Mouse (Mus musculus): ENCODE measurements around the gene Mdp1. TPM values are rescaled to one million over a fixed set of nuclear protein-coding genes. Genes with fewer than 3 reads are reported as not detected.
A peak's percentile ranks its signal among the peaks of the same experiment; 100 is the strongest.

Mdp1 gene
- polyA plus RNA-seq, 1 experiment from 2014 or later, result 16.0 TPM

GRCm38 (mm10) chr14:55649884-55650283 lies 10.4 kb downstream of the Mdp1 start, which contains the start of gene Tssk4:
TSS of gene Tssk4 (plus strand) at chr14:55650184.
- TF ChIP-seq CTCF (IDR thresholded peaks at IDR 0.05; ENCODE audit: low read depth) (no peak), EP300 (IDR thresholded peaks at IDR 0.05; ENCODE audit: low read depth) (no peak)
- Histone ChIP-seq H3K4me2 (ENCODE audit: low read depth, low read length) (no peak within 1 kb of the TSS), H3K9ac (replicated peaks) (no peak within 1 kb of the TSS), H3K4me1 (ENCODE audit: insufficient read depth) (peaks cover 5% of the 10 kb centered on the region), H3K9me3 (ENCODE audit: low read length) (no peaks in the 10 kb centered on the region), H3K27me3 (ENCODE audit: insufficient read depth, low read length) (no peaks in the 10 kb centered on the region), H3K36me3 (replicated peaks; ENCODE audit: insufficient read depth, low read length) (0 out of 2 replicates have a peak, but pooled peaks cover 4% of the 10 kb centered on the region), H3K4me3 (ENCODE audit: low read depth, low read length) (no peak within 1 kb of the TSS), H3K27ac (ENCODE audit: low read depth) (no peak within 1 kb of the TSS)
- 85% methylated on average over 2 of the region's 2 CpGs for WGBS (ENCODE audit: insufficient replicate concordance)
- DNase-seq, result no peak
- ATAC-seq, result no peak

- Histone ChIP-seq H3K4me3 (ENCODE audit: low read depth, low read length) (peak overlapping the region; percentile 77), H3K9ac (replicated peaks) (peak overlapping the region; percentile 85), H3K36me3 (replicated peaks; ENCODE audit: insufficient read depth, low read length) (peaks cover 23% of the 10 kb centered on the region), H3K9me3 (ENCODE audit: low read length) (no peaks in the 10 kb centered on the region), H3K4me1 (ENCODE audit: insufficient read depth) (peaks cover 19% of the 10 kb centered on the region), H3K27me3 (ENCODE audit: insufficient read depth, low read length) (no peaks in the 10 kb centered on the region), H3K27ac (ENCODE audit: low read depth) (peak overlapping the region; percentile 94), H3K4me2 (ENCODE audit: low read depth, low read length) (peak overlapping the region; percentile 92)
- no peak for TF ChIP-seq EP300 (IDR thresholded peaks at IDR 0.05; ENCODE audit: low read depth)
- TF ChIP-seq CTCF (IDR thresholded peaks at IDR 0.05; ENCODE audit: low read depth), result no peak
- DNase-seq (no peak), ATAC-seq (no peak)
- 15% methylated on average over 17 of the region's 17 CpGs for WGBS (ENCODE audit: insufficient replicate concordance)
These were observed 15.9 kb downstream of the Mdp1 start for GRCm38 (mm10) chr14:55644261-55644888.

- Histone ChIP-seq H3K27me3 (ENCODE audit: insufficient read depth, low read length) (no peaks in the 10 kb centered on the region), H3K4me2 (ENCODE audit: low read depth, low read length) (peak within 1 kb of the TSS; percentile 92), H3K27ac (ENCODE audit: low read depth) (peak within 1 kb of the TSS; percentile 94), H3K4me1 (ENCODE audit: insufficient read depth) (peaks cover 19% of the 10 kb centered on the region), H3K9ac (replicated peaks) (peak within 1 kb of the TSS; percentile 85), H3K4me3 (ENCODE audit: low read depth, low read length) (peak within 1 kb of the TSS; percentile 77), H3K9me3 (ENCODE audit: low read length) (no peaks in the 10 kb centered on the region), H3K36me3 (replicated peaks; ENCODE audit: insufficient read depth, low read length) (peaks cover 33% of the 10 kb centered on the region)
- TF ChIP-seq CTCF (IDR thresholded peaks at IDR 0.05; ENCODE audit: low read depth) (0 out of 2 replicates have a peak, but pooled peaks have one; percentile 13), EP300 (IDR thresholded peaks at IDR 0.05; ENCODE audit: low read depth) (peak; percentile 39; the same call in 1 of the 2 replicates)
- DNase-seq (peak; percentile 89), ATAC-seq (peak; percentile 92)
- under 1% methylated on average over 84 of the region's 89 CpGs for WGBS (ENCODE audit: insufficient replicate concordance)
These were observed 17.0 kb downstream of the Mdp1 start, which contains the start of gene Tm9sf1 for GRCm38 (mm10) chr14:55643060-55643907. TSS of gene Tm9sf1 (minus strand) at chr14:55643806.

GRCm38 (mm10) chr14:55642679-55643059 lies 17.6 kb downstream of the Mdp1 start:
- peaks cover 19% of the 10 kb centered on the region for H3K4me1 ChIP-seq (ENCODE audit: insufficient read depth)
- DNase-seq (no peak), ATAC-seq (peak; percentile 6; the same call in 1 of the 2 replicates)
- peak overlapping the region; percentile 94 for H3K27ac ChIP-seq (ENCODE audit: low read depth)
- peak overlapping the region; percentile 77 for H3K4me3 ChIP-seq (ENCODE audit: low read depth, low read length)
- no peaks in the 10 kb centered on the region for H3K27me3 ChIP-seq (ENCODE audit: insufficient read depth, low read length)
- WGBS (ENCODE audit: insufficient replicate concordance), result 16% methylated on average over 8 of the region's 8 CpGs
- H3K9me3 ChIP-seq (ENCODE audit: low read length), result no peaks in the 10 kb centered on the region
- TF ChIP-seq CTCF (IDR thresholded peaks at IDR 0.05; ENCODE audit: low read depth) (no peak), EP300 (IDR thresholded peaks at IDR 0.05; ENCODE audit: low read depth) (no peak)
- H3K9ac ChIP-seq (replicated peaks), result peak overlapping the region; percentile 85
- peaks cover 40% of the 10 kb centered on the region for H3K36me3 ChIP-seq (replicated peaks; ENCODE audit: insufficient read depth, low read length)
- H3K4me2 ChIP-seq (ENCODE audit: low read depth, low read length), result peak overlapping the region; percentile 92

- no peak for TF ChIP-seq EP300 (IDR thresholded peaks at IDR 0.05; ENCODE audit: low read depth)
- no peak for TF ChIP-seq CTCF (IDR thresholded peaks at IDR 0.05; ENCODE audit: low read depth)
- Histone ChIP-seq H3K9me3 (ENCODE audit: low read length) (no peaks in the 10 kb centered on the region), H3K27me3 (ENCODE audit: insufficient read depth, low read length) (no peaks in the 10 kb centered on the region), H3K4me2 (ENCODE audit: low read depth, low read length) (no peak overlapping the region), H3K4me1 (ENCODE audit: insufficient read depth) (peaks cover 19% of the 10 kb centered on the region), H3K9ac (replicated peaks) (no peak overlapping the region), H3K27ac (ENCODE audit: low read depth) (no peak overlapping the region), H3K4me3 (ENCODE audit: low read depth, low read length) (no peak overlapping the region), H3K36me3 (replicated peaks; ENCODE audit: insufficient read depth, low read length) (peaks cover 46% of the 10 kb centered on the region)
- DNase-seq (no peak), ATAC-seq (no peak)
- WGBS (ENCODE audit: insufficient replicate concordance), result 85% methylated on average over 13 of the region's 13 CpGs
These were observed 19.0 kb downstream of the Mdp1 start for GRCm38 (mm10) chr14:55641291-55641690.

- H3K27ac ChIP-seq (ENCODE audit: low read depth), result no peak overlapping the region
- TF ChIP-seq EP300 (IDR thresholded peaks at IDR 0.05; ENCODE audit: low read depth) (no peak), CTCF (IDR thresholded peaks at IDR 0.05; ENCODE audit: low read depth) (no peak)
- H3K36me3 ChIP-seq (replicated peaks; ENCODE audit: insufficient read depth, low read length), result peaks cover 47% of the 10 kb centered on the region
- no peak for ATAC-seq
- H3K4me1 ChIP-seq (ENCODE audit: insufficient read depth), result peaks cover 19% of the 10 kb centered on the region
- no peak overlapping the region for H3K4me3 ChIP-seq (ENCODE audit: low read depth, low read length)
- H3K4me2 ChIP-seq (ENCODE audit: low read depth, low read length), result no peak overlapping the region
- 95% methylated on average over 14 of the region's 14 CpGs for WGBS (ENCODE audit: insufficient replicate concordance)
- no peak overlapping the region for H3K9ac ChIP-seq (replicated peaks)
- H3K27me3 ChIP-seq (ENCODE audit: insufficient read depth, low read length), result no peaks in the 10 kb centered on the region
- H3K9me3 ChIP-seq (ENCODE audit: low read length), result no peaks in the 10 kb centered on the region
- no peak for DNase-seq
These were observed 19.5 kb downstream of the Mdp1 start for GRCm38 (mm10) chr14:55640816-55641215.

Data from liver, postnatal 0 days (tissue).